Mouse (Mus musculus) left cerebral cortex, postnatal 4 days (tissue): Measurements from ENCODE around the gene Sec14l4. TPM values are rescaled to one million over a fixed set of nuclear protein-coding genes. Genes with fewer than 3 reads are reported as not detected.
A peak's percentile ranks its signal among the peaks of the same experiment; 100 is the strongest.

ENCODE experiments used
- DNase-seq: peaks from one replicate; pipeline ENCODE4 v3.0.0-alpha.2; 2022
- intact Hi-C: fragments of 180-260 bp; cut with DNase I; formaldehyde crosslinking; loops from one replicate; pipeline ENCODE4 v1.15.1; 2025
- total RNA-seq, 2 experiments: library from RNA; stranded (reverse); gene quantifications; 2 replicates each; pipeline ENCODE4 v1.2.3; 2021

Gene Sec14l4
- total RNA-seq, 2 experiments from 2014 or later = not detected

GRCm38 (mm10) chr11:4027066-4027465 lies 4.2 kb upstream of the Sec14l4 start:
- intact Hi-C loops = no loop called here
- no peak for DNase-seq

- no peak for DNase-seq
- intact Hi-C loops = no loop called here
Observed at GRCm38 (mm10) chr11:4027561-4028334, 3.5 kb upstream of the Sec14l4 start.

- DNase-seq = no peak
- intact Hi-C loops = no loop called here
Observed at GRCm38 (mm10) chr11:4029343-4029742, 1.9 kb upstream of the Sec14l4 start.

- intact Hi-C loops = no loop called here
- DNase-seq = no peak
Observed at GRCm38 (mm10) chr11:4031961-4032360, 699 bp downstream of the Sec14l4 start.

GRCm38 (mm10) chr11:4033471-4033870 lies 2.2 kb downstream of the Sec14l4 start:
- no peak for DNase-seq
- intact Hi-C loops = no loop called here

GRCm38 (mm10) chr11:4034169-4034568 lies 2.9 kb downstream of the Sec14l4 start:
- no peak for DNase-seq
- intact Hi-C loops = no loop called here

GRCm38 (mm10) chr11:4035116-4035892 lies 4.0 kb downstream of the Sec14l4 start:
- DNase-seq = no peak
- intact Hi-C loops = no loop called here

GRCm38 (mm10) chr11:4035916-4036315 lies 4.7 kb downstream of the Sec14l4 start:
- intact Hi-C loops = no loop called here
- no peak for DNase-seq

GRCm38 (mm10) chr11:4036365-4037084 lies 5.3 kb downstream of the Sec14l4 start:
- intact Hi-C loops = no loop called here

GRCm38 (mm10) chr11:4039951-4040350 lies 8.7 kb downstream of the Sec14l4 start:
- intact Hi-C loops = no loop called here
- no peak for DNase-seq

More at GRCm38 (mm10) chr11:4036365-4037084, 5.3 kb downstream of the Sec14l4 start:
- DNase-seq = no peak

- intact Hi-C loops = no loop called here
- no peak for DNase-seq
Observed at GRCm38 (mm10) chr11:4041123-4041625, 9.9 kb downstream of the Sec14l4 start.

- intact Hi-C loops = no loop called here
- no peak for DNase-seq
Observed at GRCm38 (mm10) chr11:4043081-4043480, 11.8 kb downstream of the Sec14l4 start.

- intact Hi-C loops = no loop called here
- peak; percentile 16 for DNase-seq
Observed at GRCm38 (mm10) chr11:4046526-4046925, 15.3 kb downstream of the Sec14l4 start.

GRCm38 (mm10) chr11:4047766-4048165 lies 16.5 kb downstream of the Sec14l4 start:
- no peak for DNase-seq

GRCm38 (mm10) chr11:4048438-4048837 lies 17.2 kb downstream of the Sec14l4 start:
- intact Hi-C loops = no loop called here
- no peak for DNase-seq

More at GRCm38 (mm10) chr11:4047766-4048165, 16.5 kb downstream of the Sec14l4 start:
- intact Hi-C loops = no loop called here

- DNase-seq = peak; percentile 77
- intact Hi-C loops = no loop called here
Observed at GRCm38 (mm10) chr11:4053586-4053985, 22.3 kb downstream of the Sec14l4 start.

GRCm38 (mm10) chr11:4060866-4061575 lies 29.8 kb downstream of the Sec14l4 start:
- intact Hi-C loops = no loop called here
- no peak for DNase-seq

- intact Hi-C loops = no loop called here
- no peak for DNase-seq
Observed at GRCm38 (mm10) chr11:4062523-4062922, 31.3 kb downstream of the Sec14l4 start.

- intact Hi-C loops = no loop called here
- DNase-seq = no peak
Observed at GRCm38 (mm10) chr11:4062981-4063380, 31.7 kb downstream of the Sec14l4 start.

GRCm38 (mm10) chr11:4064627-4065122 lies 33.4 kb downstream of the Sec14l4 start, which contains the start of gene Sec14l3:
Gene Sec14l3, plus strand, starts transcription at chr11:4064841.
- DNase-seq = no peak
- intact Hi-C loops = no loop called here
